Mouse (Mus musculus) heart, postnatal 10 days (tissue): ENCODE measurements around the gene 9930104L06Rik. TPM values are rescaled to one million over a fixed set of nuclear protein-coding genes. Genes with fewer than 3 reads are reported as not detected.
A peak's percentile ranks its signal among the peaks of the same experiment; 100 is the strongest.
"Not testable (repeated sequence)": the region's sequence is repeated elsewhere in the genome, so short reads cannot be mapped to it uniquely, and the experiment has no call there.

Experiments
- DNase-seq, 2 experiments: peaks; one replicate each; pipeline ENCODE4 v3.0.0; 2021
- intact Hi-C: fragments of 180-260 bp; cut with DNase I; formaldehyde crosslinking; loops from one replicate; pipeline ENCODE4 v1.15.1; 2025
- total RNA-seq, 2 experiments: library from RNA; stranded (reverse); gene quantifications; 2 replicates each; pipeline ENCODE4 v1.2.3; 2021

The 9930104L06Rik gene
- 10 to 100 TPM; 10.7 to 11.2 TPM for total RNA-seq

DNA sequence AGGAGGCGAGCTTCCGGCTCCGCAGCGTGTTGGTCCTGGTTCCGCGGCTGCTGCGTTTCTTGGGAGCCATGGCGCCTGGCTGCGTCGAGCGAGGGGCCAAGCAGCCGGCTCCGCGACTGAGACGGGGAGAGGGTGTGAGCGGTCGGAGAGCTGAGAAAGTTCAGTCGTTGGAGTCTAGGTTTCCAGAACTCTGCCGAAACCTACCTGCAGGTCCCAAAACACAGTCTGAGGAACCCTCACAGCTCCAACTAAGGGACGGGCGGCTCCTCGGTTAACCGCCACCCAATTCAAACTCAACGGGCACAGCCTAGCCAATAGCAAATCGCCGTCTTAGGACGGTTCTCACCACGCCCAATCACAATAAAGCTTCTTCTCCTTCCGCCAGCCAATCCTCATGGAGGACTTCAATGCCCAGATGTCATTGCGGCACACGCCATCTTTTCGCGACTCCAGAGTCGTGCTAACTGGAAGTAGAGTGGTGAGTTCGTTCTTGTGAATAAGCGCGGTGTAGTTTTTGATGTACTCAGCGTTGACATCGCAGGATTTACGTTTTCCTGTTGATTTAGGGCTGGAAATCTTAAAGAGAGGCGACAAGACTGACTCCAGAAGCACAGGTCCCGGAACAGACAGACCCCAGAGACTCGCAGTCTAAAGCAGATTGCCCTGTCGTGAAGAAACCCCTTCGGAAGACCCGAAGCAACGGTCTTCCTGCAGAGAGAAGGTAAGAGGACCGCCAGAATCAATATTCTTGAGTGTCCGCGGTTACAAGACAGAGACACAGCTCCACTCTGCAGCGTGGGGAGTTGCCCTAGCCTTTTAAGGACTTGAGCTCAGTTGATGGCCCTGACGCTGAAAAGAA, at the start of gene 9930104L06Rik:
Gene 9930104L06Rik (plus strand): TSS at position 436 of the 859 bp plus-strand sequence.
- DNase-seq, result peak; percentile 97 to 98
- intact Hi-C loops, result loop anchor here (5.0 kb wide), 1 partner anchor 195 kb away; the partner anchor contains the start of gene Inpp5b

DNA sequence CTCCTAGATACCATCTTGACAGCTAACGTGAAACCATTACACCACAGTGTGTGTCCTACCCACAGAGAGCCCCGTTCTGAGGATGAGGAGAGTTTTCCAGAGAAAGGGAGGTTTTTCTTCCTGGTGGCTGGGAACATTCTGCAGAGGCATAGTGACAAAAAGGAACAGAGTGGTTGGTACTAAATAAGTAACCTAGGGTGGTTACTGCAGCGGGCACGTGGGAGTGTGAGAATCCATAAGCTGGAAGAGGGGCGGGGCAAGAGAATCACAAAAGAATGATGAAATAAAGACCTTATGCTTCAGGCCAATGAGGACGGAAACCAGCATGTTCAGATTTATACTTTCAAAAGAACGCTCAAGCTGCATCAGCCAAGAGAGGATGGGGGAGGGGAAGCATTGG, 48.1 kb upstream of the 9930104L06Rik start:
- intact Hi-C loops, result no loop called here
- no peak for DNase-seq

DNA sequence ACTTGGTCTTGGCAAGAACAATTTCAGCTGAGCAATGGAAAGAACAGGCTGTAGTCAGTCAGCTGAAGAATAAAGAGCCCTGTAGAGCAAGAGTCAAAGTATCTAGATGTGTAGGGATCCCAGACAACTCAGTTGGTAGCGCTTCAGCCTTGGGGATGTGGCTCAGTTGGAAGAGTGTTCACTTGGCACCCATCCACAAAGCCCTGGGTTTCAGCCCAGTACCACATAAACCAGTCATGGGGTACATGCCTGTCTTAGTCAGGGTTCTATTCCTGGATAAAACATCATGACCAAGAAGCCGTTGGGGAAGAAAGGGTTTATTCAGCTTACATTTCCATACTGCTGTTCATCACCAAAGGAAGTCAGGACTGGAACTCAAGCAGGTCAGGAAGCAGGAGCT, 46.9 kb upstream of the 9930104L06Rik start:
- DNase-seq, result no peak
- intact Hi-C loops, result no loop called here

DNA sequence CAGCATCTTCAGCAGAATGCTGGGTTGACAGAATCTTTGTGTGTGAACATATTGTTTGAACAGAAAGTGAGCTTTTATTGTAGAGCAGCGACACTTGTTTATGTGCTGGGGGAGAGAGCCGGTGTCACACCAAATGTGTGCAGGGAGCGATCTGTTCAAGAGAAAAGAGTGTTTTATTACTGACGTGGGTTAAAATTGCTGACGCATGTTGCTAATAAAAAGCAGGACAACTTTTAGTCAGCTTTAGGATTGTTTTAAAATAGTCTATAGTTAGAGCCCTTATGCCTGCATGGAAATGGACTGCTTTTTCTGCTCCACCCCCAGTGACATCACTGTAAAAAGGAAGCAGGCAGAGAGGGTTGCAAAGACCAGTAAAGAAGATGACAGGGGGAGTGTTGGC, 46.0 kb upstream of the 9930104L06Rik start:
- DNase-seq, result no peak
- intact Hi-C loops, result no loop called here

DNA sequence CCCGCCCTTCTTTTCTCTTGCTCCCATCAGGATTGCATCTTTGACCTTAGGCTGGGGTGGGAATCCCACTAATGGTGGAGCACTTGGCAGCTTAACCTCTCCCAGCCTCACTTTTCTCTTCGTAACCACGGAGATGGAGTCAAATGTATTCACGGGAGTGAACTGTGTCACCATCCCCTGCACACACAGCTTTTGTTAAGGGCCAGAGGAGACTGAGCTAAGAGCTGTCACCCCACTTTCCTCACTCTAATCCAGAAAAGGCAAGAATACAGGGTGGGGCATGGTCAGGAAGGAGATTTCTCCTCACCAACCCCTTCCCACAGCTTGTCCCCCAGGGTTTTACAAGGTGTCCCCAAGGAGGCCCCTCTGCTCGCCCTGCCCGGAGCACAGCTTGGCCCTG, 43.1 kb upstream of the 9930104L06Rik start:
- intact Hi-C loops, result no loop called here
- DNase-seq, result no peak

DNA sequence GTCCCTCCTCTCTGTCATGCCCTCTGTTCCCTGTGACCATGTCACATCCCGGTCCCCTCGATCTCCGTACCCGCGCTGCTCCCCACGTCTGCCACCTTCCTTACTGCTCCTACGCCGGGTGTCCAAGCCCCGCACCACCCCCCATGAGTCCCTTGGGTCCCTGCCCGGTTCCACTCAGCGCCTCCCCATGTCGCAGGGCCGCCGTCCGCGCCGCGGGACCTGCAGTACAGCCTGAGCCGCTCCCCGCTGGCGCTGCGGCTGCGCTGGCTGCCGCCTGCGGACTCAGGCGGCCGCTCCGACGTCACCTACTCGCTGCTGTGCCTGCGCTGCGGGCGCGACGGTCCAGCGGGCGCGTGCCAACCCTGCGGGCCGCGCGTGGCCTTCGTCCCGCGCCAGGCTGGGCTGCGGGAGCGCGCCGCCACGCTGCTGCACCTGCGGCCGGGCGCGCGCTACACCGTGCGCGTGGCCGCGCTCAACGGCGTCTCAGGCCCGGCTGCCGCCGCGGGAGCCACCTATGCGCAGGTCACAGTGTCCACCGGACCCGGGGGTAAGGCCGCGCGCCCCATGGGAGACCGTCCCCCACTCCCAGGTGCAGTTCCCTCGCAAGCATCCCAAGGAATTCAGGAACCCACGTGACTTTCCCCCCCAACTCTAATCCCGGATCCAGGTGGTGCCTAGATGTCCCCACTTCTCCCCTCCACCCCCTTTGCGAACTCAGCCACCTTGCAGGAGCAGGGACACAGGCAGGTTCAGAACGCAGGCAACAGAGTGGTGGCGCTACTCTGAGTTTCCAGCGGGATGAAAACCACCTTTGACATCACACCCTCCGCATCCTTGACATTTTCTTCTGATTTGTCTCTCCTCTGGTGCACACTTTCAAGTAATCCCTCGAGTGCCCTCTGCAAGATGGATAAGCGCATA, 42.1 kb upstream of the 9930104L06Rik start:
- intact Hi-C loops, result no loop called here
- peak in 1 of 2 experiments; percentile 7 for DNase-seq

DNA sequence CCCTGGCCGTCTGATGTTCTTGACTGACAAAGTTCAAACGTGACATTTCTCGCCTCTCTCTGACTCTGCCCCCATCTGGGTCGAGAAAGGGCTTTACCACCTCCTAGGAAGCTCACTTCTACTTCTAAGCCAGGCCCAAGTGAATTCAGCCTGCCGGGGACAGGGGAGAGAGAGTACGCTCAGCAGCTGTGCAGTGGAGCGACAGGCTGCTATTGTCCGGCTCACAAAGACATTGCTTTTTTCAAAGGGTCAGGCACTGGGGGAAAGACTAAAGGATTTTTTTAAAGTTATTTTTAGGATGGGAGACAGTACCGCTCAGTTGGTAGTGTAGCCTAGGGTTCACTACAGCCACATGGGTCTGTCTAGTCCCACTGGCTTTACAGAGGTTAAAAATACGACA, 38.4 kb upstream of the 9930104L06Rik start:
- intact Hi-C loops, result no loop called here
- no peak for DNase-seq

DNA sequence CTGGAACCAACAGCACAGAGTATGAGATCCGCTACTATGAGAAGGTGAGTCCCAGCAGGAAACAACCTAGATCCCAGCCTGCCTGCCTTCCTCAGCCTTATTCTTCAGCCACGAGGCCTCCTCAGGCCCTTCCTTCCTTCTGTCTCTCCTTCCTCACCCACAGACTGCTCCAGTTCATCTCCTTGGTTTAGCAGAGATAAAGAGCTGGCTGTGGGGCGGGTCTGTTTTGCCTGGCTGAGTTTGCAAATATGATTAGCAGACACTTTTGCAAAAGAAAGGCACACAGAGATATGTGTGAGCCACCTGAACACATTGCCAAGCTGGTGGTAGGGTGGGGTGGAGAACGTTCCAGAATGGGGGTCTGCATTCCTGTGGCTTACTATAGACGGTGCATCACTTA, 36.9 kb upstream of the 9930104L06Rik start:
- DNase-seq, result no peak
- intact Hi-C loops, result no loop called here

DNA sequence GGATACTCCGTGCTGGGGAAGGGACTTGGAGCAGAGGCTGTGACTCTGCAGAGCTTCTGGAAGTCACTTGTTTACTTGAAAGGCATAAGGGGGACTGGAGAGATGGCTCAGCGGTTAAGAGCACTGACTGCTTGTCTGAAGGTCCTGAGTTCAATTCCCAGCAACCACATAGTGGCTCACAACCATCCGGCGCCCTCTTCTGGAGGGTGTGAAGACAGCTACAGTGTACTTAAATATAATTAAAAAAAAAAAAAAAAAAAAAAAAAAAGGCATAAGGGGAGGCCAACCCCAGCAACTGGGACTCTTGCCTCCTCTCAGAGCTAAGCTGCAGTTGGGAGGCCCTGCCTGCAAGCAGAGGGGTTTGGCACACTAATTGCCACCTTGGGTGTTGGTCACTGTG, 31.4 kb upstream of the 9930104L06Rik start:
- DNase-seq, result no peak

DNA sequence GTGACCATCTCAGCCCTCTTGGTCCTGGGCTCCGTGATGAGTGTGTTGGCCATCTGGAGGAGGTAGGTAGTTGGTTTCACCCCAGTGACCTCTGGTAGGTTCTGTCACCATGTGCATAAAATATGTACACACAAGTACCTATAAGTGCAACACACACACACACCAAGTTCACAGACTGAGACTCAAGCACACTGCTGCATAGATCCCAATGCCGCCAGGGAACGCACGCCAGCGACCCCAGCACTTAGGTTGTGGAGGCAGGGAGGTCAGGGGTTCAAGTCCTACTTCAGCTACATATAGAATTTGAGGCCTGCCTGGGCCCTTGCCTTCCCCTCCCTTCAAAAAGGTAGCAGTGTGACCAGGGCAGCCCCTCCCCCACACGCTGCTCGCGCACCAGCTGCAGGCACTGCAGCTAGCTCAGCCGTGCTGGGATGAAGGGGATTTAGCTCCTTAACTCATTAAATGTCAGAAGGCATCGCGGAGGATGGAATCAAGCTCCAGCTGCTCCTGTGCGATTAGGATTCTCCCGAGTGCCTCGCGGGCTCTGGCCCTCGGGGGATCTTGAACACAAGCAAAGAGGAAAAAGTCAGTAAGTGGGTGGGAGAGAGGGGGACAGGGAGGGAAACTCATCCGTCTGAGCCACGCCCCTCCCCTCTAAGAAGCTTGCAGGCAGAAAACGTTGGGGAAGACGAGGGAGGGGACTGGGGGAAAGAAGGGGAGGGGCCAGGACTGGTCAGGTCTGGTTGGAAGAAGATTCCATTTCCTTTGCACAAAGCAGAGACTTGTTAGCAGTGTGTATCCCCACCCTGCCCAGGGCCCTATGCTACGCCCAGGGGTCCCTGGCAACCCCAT, 30.7 kb upstream of the 9930104L06Rik start:
- DNase-seq, result no peak
- intact Hi-C loops, result no loop called here

More for the DNA sequence above, 31.4 kb upstream of the 9930104L06Rik start:
- intact Hi-C loops, result no loop called here

DNA sequence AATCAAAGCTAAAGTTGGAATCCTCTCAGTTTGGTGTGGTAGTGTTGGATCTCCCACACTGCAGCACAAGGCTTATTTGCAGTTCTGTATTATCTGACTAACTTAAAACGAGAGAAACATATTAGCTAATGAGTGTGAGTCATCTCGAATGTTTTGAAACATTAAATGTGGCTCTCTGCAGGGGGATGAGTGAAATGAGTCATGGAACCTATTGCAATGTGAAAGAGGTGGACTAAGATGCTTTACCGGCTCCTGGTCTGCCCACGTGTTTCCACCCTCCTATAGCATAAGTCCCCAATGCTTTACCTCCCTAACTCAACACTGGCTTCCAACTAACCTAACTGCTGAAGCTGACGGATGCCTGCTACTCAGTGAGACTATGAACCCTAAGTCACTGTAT, 8.7 kb upstream of the 9930104L06Rik start:
- no peak for DNase-seq
- intact Hi-C loops, result no loop called here

DNA sequence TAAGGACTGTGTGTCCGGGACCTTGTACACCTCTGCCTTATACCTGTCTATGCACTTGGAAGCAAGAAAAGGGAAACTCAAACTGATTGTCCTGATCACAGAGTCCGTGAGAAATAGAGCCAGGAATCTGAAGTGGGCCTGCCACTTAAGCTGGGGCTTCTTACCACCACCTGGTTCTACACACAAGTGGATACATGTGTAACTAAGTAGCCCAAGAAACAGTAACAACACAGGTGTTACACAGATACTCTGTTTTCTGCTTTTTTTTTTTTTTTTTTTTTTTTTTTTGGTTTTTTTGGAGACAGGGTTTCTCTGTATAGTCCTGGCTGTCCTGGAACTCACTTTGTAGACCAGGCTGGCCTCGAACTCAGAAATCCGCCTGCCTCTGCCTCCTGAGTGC, 2.4 kb downstream of the 9930104L06Rik start, which contains the start of gene Cdca8:
Gene Cdca8 (minus strand): TSS at position 101 of the 400 bp plus-strand sequence.
- DNase-seq, result not testable (repeated sequence)
- intact Hi-C loops, result loop anchor here (5.0 kb wide), 1 partner anchor 197 kb away; the partner anchor contains the start of gene Inpp5b

DNA sequence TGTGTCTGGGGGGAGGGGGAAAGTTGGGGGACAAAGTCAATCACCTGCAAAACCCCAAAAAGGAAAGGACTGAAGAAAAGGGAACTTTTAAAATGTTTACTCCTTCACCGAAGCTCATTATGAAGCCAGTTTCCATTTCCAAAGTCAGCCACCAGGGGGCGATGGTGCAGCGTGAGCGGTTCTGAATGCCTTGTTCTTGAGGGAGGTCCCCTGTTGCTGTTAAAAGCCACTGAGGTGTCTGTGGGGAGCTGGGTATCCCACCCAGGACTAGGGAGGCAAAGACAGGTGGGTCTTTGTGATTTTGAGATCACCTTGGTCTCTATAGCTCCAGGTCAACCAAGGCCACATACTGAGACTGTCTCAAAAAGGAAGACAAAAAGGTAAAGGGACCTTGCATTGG, 6.2 kb downstream of the 9930104L06Rik start:
- DNase-seq, result peak; percentile 75 to 91
- intact Hi-C loops, result loop anchor here (1.0 kb wide), 2 partner anchors 116 to 156 kb away; no protein-coding TSS in a partner anchor

DNA sequence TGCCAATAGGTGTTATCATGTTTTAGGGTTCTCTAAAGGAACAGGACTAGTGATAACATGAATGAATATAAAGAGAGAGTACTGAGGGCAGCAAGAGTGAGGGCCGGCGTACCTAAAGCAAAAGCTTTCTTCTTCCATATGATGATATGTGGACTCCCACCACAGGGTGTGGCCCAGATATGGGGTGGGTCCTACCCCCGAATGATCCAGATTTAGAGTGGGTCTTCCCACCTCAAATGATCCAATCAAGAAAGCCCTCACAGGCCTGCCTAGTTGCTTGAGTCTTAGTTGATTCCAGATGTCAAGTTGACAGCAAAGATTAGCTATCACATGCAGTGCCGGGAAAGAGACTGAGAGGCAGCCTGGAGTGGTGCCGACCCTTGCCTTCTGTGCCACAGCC, 6.9 kb downstream of the 9930104L06Rik start:
- DNase-seq, result no peak
- intact Hi-C loops, result loop anchor here (1.0 kb wide), 2 partner anchors 116 to 156 kb away; no protein-coding TSS in a partner anchor

DNA sequence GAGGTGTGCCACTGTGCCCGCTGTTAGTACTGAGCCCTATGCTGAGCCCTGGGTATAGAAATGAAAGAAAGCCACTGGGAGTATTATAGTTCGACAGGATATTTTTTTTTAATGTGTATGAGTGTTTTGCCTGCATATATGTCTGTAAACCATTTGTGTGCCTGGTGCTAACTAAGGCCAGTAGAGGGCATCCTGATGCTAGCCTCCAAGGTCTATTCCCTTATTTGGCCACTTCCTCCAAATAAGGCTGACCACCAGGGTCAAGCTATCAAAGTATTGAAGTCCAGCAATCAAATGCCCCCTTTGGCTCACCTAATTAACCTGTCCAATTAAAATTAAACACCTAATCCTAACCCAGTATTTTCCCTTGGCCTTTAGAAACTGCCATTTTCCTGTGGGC, 8.1 kb downstream of the 9930104L06Rik start:
- DNase-seq, result no peak
- intact Hi-C loops, result no loop called here

DNA sequence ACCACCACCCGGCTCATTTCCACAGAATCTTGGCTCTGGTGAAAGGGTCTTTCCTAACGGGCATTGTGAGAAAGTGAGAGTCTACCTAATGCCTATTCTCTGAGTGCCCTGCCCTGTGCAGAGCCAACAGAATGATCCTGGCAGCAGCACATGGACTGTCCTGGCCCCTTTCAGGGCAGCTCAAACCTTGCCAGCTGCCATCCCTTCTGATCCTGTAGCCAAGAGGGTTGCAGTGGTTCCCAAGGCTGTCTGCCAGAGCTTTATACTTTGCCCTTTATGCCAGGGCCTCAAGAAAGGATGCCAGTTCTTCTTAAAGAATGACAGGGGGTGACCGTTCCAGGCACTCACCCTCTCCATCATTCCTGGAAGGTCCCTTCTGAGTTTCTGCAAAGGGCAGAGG, 12.6 kb downstream of the 9930104L06Rik start:
- intact Hi-C loops, result no loop called here

DNA sequence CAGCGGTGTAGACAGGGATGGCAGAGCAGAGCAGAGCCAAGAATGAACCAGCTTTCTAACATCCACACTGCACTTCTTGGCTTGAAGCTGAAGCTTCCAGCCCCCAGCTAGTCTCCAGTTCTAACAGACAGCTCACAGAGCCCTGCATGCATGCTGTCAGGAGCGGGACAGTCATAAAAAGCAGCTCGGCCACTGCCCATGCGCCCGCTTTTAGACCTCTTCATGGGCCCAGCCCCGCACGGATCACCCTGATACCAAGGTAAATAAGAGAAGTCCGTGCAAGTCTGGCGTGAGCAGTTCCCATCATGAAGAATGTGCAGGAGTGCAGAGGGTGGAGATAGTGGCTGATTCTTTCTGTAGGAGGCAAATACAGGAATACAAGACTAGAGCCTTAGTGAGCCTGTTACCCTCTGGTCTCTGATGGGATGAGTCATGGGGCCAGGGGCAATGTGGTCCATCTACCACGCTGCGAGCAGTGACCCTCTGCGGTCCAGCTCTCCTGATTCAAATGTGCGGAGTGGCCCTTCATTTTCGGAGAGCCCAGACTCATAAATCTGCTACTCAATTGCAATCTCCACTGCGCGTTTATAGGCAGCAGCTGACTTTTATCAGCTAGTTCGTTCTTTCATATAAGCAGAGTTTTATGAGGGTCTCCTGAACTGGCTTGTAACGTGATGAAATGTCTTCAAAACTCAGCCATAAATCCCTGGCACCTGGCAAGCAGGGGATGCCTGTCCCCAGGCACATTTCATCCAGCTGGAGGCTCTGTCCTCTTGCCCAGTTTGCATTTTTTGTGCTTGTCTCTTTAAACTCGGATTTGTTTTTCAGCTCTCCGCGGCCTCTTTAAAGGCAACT, 13.6 kb downstream of the 9930104L06Rik start:
- DNase-seq, result peak; percentile 28 to 35
- intact Hi-C loops, result no loop called here

More for the DNA sequence above, 12.6 kb downstream of the 9930104L06Rik start:
- no peak for DNase-seq

DNA sequence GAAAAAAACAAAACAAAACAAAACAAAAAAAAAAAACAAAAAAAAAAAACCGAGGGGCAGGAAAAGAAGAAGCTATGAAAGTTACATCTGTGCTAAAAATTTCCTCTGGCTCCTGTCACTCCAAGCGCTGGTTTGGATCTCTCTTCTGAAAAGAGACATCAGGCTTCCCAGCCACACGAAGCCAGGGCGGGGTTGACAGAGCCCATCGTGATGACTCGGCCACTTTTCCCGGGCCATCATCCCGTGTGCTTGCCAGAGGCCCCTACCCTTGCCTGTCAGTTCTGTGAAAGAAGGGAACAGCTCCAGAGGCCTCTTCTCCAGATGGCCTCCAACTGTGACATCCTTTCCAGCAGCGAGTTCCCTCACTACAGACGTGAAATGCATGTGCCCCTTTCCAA, 14.2 kb downstream of the 9930104L06Rik start:
- intact Hi-C loops, result no loop called here
- peak in 1 of 2 experiments; percentile 19 for DNase-seq

DNA sequence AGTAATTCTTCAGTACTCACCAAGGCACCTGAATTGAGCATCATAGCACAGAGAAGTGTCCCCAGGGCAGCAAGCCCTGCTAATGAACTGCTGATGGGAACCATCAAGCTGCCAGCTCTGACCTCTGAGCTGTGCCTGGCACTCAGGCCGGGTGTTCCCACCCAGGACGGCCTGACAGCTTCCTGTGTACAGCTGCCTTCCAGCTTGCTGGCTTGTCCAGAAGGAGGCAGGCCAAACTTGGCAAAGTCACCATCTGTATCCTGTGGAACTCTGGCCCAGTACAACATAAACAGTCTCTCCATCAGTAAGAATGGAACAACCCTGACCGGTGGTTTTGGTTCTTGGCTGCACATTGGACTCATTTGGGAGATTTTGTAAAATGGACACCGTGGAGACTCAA, 16.7 kb downstream of the 9930104L06Rik start:
- intact Hi-C loops, result no loop called here
- DNase-seq, result peak in 1 of 2 experiments; percentile 13
